Mouse (Mus musculus): Measurements from ENCODE around the gene Lrrc7. TPM values are rescaled to one million over a fixed set of nuclear protein-coding genes. Genes with fewer than 3 reads are reported as not detected.
"Not testable (repeated sequence)": the region's sequence is repeated elsewhere in the genome, so short reads cannot be mapped to it uniquely, and the experiment has no call there.

Lrrc7 gene
- total RNA-seq, 2 experiments from 2014 or later, result not detected

- no peak for DNase-seq (ENCODE audit: low spot score)
Measured at GRCm38 (mm10) chr3:158168454-158168853, 393.6 kb downstream of the Lrrc7 start.

- DNase-seq (ENCODE audit: low spot score), result no peak
Measured at GRCm38 (mm10) chr3:158165004-158165403, 397.0 kb downstream of the Lrrc7 start.

DNA sequence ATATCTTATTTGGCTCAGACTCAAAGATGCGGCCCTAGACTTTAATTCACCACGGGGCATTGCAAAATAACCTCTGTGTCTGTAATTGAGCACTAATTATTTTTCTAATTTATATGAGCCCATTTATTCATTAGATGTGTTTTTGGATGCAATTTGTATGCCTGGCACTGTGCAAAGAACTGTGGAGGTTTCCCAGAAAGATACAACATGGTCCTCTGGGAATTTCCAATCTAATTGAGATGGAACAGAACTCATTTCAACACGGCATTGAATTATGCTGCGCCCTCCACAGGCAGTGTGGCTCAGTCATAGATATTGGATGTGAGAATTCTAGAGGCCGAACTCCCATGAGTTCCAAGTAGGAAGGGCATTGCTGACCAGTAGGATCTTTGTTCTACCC is 397.6 kb downstream of the Lrrc7 start:
- DNase-seq (ENCODE audit: low spot score), result no peak

- DNase-seq (ENCODE audit: low spot score), result no peak
Measured at GRCm38 (mm10) chr3:158163127-158163526, 398.9 kb downstream of the Lrrc7 start.

DNA sequence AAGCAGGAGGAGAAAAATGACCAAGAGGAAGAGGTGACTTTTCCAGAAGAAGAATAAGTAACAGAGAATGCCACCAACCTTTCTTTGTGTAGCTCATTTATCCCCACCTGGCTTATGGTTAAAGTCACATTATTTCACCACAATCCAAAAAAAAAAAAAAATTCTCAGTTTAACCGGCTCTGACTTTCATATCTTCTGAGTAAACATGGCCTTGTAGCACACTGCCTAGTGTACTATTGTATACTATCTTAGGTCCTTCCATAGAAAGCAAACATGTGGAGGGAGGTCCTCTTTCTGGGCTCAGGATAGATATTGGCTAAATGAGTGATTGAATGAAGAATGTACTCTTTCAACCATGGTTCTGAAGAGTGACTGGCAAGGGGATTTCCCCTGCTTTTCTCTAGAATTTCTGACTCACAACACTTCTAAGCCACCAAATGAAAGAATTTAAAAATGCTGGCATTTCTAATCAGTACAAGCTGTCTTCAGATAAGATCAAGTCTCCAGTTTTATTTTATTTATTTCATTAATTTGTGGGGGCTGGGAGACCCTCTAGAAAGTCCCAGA is 400.0 kb downstream of the Lrrc7 start:
- DNase-seq (ENCODE audit: low spot score), result no peak

DNA sequence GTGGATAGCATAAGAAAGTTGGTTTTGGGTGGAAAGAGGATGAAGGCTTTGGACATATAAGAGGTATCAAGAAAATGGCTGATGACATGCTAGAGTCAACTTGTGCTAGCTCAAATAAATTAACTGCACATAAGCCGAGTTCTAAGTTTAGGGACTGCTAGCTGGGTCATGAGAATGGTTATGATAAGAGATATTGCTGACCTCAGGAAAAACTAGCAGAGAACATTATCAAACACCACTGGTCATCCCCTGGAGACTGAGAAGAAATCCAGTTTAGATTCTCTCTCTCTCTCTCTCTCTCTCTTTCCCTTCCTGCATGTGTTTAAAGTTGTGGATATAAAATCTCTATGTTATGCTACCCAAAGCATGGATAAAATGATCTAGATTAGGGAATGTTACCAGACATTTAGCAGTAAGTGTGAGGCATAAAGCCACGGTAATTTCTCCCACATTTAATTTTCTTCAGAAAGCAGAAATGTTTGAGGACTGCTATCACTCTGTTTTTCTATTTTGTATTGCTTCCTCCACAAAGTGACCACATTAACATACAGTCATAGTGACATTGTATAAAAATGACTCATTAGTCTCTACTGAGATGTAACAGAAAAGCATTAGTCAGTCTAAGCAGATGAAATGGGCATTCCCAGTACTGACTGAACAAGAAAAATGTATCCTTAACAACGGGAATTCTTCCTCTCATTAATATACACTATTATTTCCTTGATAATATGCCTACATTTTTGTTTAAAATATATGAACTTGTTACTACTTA is 406.3 kb downstream of the Lrrc7 start:
- no peak for DNase-seq (ENCODE audit: low spot score)

GRCm38 (mm10) chr3:158154134-158154533 is 407.9 kb downstream of the Lrrc7 start:
- DNase-seq (ENCODE audit: low spot score), result no peak

- no peak for DNase-seq (ENCODE audit: low spot score)
Measured at GRCm38 (mm10) chr3:158148998-158149397, 413.0 kb downstream of the Lrrc7 start.

- no peak for DNase-seq (ENCODE audit: low spot score)
Measured at GRCm38 (mm10) chr3:158140629-158141028, 421.4 kb downstream of the Lrrc7 start.

DNA sequence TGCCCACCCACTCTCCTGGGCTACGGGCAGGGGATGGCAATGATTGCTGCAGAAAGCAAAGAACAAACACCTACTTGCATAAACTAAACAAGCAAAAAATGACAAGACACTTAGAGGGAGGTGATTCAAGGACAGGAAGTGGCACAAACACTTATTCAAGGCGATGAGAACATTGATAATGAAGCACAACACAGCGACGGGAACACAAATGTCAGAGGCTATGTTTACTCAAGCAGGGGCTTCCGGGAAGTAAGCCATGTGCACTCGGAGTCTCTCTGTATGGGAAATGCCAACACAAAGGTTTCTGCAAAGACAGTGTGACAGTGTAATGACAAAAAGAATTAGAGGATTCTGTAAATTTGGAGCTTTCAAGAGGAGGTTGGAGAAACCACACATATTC is 424.2 kb downstream of the Lrrc7 start:
- no peak for DNase-seq (ENCODE audit: low spot score)

- DNase-seq (ENCODE audit: low spot score), result no peak
Measured at GRCm38 (mm10) chr3:158131672-158132071, 430.3 kb downstream of the Lrrc7 start.

- no peak for DNase-seq (ENCODE audit: low spot score)
Measured at GRCm38 (mm10) chr3:158131233-158131632, 430.8 kb downstream of the Lrrc7 start.

- DNase-seq (ENCODE audit: low spot score), result no peak
Measured at GRCm38 (mm10) chr3:158122899-158123298, 439.1 kb downstream of the Lrrc7 start.

DNA sequence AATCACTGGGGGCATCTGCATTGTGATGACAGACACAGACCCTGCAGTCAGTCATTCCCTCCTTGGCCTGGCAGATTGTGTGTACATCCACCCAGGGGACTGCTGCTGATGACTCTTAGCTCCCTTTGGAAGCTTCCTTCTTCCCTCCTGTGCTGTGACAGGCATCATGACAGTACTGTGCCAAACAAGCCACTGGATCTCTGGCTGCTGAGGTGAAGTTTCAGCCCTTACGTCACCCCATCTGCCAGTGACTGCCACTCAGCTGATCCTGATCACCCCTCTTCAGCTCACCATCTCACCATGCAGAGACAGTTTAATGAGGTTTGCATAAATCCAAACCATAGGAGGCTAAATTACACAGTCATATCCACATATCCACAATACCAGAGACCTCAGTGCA is 456.8 kb downstream of the Lrrc7 start:
- no peak for DNase-seq (ENCODE audit: low spot score)

DNA sequence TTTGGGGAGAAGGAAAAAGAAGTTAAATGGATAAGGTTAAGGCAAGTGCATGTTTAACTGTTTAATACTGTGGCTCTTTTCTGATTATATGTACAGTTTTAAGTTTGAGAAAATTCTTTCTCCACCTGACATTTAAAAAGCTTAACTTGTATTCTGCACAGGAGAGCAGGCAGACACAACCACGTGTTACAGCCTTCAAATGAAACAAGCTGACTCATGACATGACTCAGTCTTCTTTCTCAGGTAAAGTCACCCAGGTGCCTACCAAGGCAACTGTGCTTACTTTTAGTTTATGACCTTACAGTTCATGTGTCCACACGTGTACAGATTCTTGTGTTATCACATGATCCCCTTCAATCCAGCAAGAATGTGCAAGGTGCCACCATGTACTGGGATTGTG is 458.6 kb downstream of the Lrrc7 start:
- no peak for DNase-seq (ENCODE audit: low spot score)

DNA sequence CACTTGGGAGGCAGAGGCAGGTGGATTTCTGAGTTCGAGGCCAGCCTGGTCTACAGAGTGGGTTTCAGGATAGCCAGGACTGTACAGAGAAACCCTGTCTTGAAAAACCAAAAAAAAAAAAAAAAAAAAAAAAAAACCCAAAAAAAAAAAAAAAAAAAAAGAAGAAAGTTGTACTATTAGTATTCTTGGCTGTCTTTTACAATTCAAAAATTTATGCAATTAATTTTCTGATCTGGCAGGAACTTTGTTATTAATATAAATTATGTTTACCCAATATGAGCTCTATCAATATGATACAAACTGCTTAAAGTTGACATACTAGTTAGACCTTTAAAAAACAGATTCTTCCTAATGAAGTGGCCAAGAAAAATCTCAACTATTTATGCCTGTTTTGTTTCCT is 459.5 kb downstream of the Lrrc7 start:
- not testable (repeated sequence) for DNase-seq (ENCODE audit: low spot score)

- not testable (repeated sequence) for DNase-seq (ENCODE audit: low spot score)
Measured at GRCm38 (mm10) chr3:158102043-158102442, 460.0 kb downstream of the Lrrc7 start.

DNA sequence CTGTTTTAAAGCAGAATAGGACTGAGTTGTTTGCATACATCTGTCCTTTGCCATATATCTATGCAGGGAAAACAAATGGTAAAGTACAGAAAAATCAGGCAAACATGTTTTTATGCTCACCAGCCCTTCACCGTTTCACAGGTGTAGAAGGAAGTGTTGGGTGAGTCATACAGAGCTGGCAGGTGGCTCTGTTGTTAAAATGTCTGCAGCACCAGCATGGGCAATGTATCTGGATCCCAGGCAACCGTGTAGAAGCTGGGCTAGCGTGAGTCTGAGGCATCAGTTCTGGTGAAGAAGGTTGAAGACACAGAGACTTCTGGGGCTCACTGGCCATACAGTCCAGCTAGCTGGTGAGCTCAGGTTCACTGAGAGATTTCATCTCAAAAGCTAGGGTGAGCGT is 468.1 kb downstream of the Lrrc7 start:
- DNase-seq (ENCODE audit: low spot score), result no peak

- DNase-seq (ENCODE audit: low spot score), result no peak
Measured at GRCm38 (mm10) chr3:158091601-158092000, 470.4 kb downstream of the Lrrc7 start.

DNA sequence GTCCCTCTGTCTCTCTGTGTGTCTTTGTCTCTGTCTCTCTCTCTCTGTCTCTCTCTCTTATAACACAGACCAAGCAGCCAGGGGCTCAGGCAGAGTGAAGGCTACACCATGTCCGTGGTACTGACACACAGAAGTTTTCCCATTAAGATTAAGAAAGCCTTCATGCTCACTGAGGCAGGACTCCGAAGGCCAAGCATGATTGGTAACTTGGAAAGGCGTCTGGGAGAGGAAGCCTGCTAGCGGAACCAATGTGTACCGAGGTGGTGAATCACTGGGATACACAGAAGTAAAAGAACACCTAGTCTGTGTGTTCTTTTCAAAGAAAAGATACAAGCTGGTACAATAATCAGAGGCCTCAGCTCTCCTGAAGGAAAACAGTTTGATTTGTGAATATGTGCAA is 484.2 kb downstream of the Lrrc7 start:
- no peak for DNase-seq (ENCODE audit: low spot score)

- DNase-seq (ENCODE audit: low spot score), result no peak
Measured at GRCm38 (mm10) chr3:158077380-158077772, 484.6 kb downstream of the Lrrc7 start.

- no peak for DNase-seq (ENCODE audit: low spot score)
Measured at GRCm38 (mm10) chr3:158076685-158077379, 485.2 kb downstream of the Lrrc7 start.

- no peak for DNase-seq (ENCODE audit: low spot score)
Measured at GRCm38 (mm10) chr3:158075004-158075403, 487.0 kb downstream of the Lrrc7 start.
